Mouse (Mus musculus) liver, embryonic 15.5 days (tissue): ENCODE measurements around the gene Srsf10. TPM values are rescaled to one million over a fixed set of nuclear protein-coding genes. Genes with fewer than 3 reads are reported as not detected.
A peak's percentile ranks its signal among the peaks of the same experiment; 100 is the strongest.

Experiments used
- ATAC-seq: fragments of 200-750 bp; cut with Nextera tagmentation; 2 replicates; pipeline ENCODE4 v1.8.0; 2017; ENCODE audit warnings: moderate number of reproducible peaks, mild to moderate bottlenecking, moderate library complexity; ENCODE audit not compliant: insufficient read depth
- H3K27ac ChIP-seq: fragments of 300-500 bp; sonication (generic); replicated peaks from 2 replicates; pipeline ENCODE4 v1.5.1; 2015; ENCODE audit warnings: mild to moderate bottlenecking, inconsistent platforms
- H3K27me3 ChIP-seq: fragments of 300-500 bp; sonication (generic); 2 replicates; pipeline ENCODE4 v1.6.1; 2015; ENCODE audit warnings: mild to moderate bottlenecking, inconsistent platforms
- H3K36me3 ChIP-seq: fragments of 300-500 bp; sonication (generic); replicated peaks from 2 replicates; pipeline ENCODE4 v1.6.1; 2015; ENCODE audit warnings: moderate library complexity, mild to moderate bottlenecking, inconsistent platforms
- H3K4me1 ChIP-seq: fragments of 300-500 bp; sonication (generic); replicated peaks from 2 replicates; pipeline ENCODE4 v1.6.1; 2015; ENCODE audit warnings: inconsistent platforms
- H3K4me2 ChIP-seq: fragments of 300-500 bp; sonication (generic); 2 replicates; pipeline ENCODE4 v1.6.1; 2015; ENCODE audit warnings: moderate library complexity, mild to moderate bottlenecking, inconsistent platforms
- H3K4me3 ChIP-seq: fragments of 300-500 bp; sonication (generic); replicated peaks from 2 replicates; pipeline ENCODE4 v1.5.1; 2015; ENCODE audit warnings: mild to moderate bottlenecking, inconsistent platforms
- H3K9ac ChIP-seq: fragments of 300-500 bp; sonication (generic); 2 replicates; pipeline ENCODE4 v1.6.1; 2015; ENCODE audit warnings: moderate library complexity, mild to moderate bottlenecking, inconsistent platforms
- H3K9me3 ChIP-seq: fragments of 300-500 bp; sonication (generic); replicated peaks from 2 replicates; pipeline ENCODE4 v1.6.1; 2016; ENCODE audit warnings: inconsistent platforms
- WGBS: fragments of 180-500 bp; shearing (Covaris S2); methylation state at CpG from one replicate; pipeline ENCODE4 v1.1.7; 2015; ENCODE audit warnings: mixed read lengths; ENCODE audit not compliant: insufficient replicate concordance; 5-methylcytosine and 5-hydroxymethylcytosine counted together
- polyA plus RNA-seq: library from polyadenylated mRNA; unstranded; fragments of >200 nt; fragmentation: Nextera tagmentation; extraction: Ambion mirVana; gene quantifications from 2 replicates; pipeline ENCODE4 v1.2.1, GENCODE M21; 2015

The Srsf10 gene
- polyA plus RNA-seq, 1 experiment from 2014 or later = 90.0 TPM

DNA sequence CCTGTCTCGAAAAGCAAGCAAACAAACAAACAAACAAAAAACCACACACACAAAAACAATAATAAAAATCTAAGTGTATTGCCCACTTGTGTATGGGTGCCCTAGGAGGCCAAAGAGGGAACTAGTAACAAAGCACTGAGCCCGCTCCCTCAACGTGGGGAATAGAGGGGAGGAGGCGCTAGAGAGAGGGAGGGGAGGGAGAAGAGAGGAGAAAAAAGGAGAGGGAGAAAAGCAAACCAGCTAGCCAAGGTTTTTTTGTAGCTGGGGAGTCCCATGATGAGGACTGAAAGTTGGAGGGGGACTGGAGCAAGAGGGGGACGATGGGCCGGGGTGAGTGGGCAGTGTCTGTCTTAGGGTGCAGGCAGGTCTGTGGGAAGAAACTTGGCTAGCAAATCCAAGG lies 467 bp upstream of the Srsf10 start:
- Histone ChIP-seq H3K9me3 (no peaks in the 10 kb centered on the region), H3K36me3 (peaks cover 18% of the 10 kb centered on the region), H3K27ac (peak overlapping the region; percentile 98), H3K4me1 (peaks cover 78% of the 10 kb centered on the region), H3K4me2 (peak overlapping the region; percentile 96), H3K4me3 (peak overlapping the region; percentile 80), H3K27me3 (no peaks in the 10 kb centered on the region), H3K9ac (peak overlapping the region; percentile 85)
- 4% methylated on average over 6 of the region's 6 CpGs for WGBS
- ATAC-seq = no peak

DNA sequence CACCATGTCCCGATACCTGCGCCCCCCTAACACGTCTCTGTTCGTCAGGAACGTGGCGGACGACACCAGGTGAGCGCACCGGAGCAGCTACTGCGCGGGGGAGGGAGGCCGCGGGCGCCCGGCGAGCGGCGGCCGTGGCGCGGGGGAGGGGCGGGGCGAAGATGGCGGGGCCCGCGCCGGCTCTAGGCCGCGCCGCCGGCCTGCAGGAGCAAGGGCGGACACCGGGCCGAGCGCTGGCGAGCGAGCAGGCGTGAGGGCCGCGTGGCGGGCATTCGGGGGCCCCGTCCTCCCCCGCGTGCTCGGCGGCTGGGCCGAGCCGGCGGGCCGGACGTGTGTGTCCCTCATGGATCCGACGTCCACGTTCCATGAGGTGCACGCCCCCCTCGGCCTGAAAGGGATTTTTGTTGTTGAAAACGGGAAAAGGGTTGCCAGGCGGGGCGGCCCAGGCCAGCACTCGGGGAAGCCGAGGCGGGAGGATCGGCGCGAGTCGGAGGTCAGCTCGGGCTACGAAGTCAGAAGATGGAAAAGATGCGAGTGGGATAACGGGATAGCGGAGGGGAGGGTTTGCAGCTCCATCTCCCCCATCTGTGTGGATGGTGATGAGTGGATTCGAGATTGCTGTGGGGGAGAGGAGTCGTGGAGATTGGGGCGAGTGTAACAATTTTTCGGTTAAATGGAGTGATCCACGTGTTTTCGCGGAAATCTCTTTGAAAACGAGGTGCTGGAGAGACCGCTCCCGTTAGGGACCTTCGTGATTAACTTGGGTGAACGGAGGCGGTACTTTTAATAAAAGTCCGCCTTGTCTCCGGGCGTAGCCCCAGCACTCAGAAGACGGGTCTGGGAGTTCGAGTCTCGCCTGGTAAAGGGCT lies 910 bp downstream of the Srsf10 start:
- Histone ChIP-seq H3K4me3 (peak overlapping the region; percentile 80), H3K9me3 (no peaks in the 10 kb centered on the region), H3K9ac (peak overlapping the region; percentile 85), H3K27me3 (no peaks in the 10 kb centered on the region), H3K4me1 (peaks cover 69% of the 10 kb centered on the region), H3K27ac (peak overlapping the region; percentile 98), H3K36me3 (peaks cover 30% of the 10 kb centered on the region), H3K4me2 (peak overlapping the region; percentile 96)
- WGBS = under 1% methylated on average over 81 of the region's 91 CpGs
- ATAC-seq = peak; percentile 73

DNA sequence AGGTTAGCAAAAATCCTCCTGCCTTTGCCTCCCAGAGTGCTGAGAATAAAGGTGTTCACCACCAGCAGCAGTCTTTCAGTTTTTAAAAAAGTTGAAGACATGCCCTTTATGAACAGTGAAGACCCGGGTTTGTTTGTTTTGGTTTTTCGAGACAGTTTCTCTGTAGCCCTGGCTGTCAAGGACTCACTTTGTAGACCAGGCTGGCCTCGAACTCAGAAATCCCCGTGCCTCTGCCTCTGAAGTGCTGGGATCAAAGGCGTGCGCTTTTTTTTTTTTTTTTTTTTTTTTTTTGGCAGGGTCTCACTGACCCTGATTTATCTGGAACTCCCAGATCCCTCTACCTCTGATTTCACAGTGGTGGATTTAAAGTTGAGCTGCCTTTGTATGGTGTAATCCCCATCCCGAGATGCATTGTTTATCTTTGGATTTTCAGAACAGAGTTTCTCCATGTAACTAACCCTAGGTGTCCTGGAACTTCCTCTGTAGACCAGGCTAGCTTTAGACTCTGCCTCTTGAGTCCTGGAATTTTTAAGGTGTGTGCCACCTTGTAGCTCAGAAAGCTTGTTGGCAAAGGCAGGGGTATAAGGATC lies 2.1 kb downstream of the Srsf10 start:
- H3K9ac ChIP-seq = peak overlapping the region; percentile 85
- peak overlapping the region; percentile 80 for H3K4me3 ChIP-seq
- peak overlapping the region; percentile 4; the same call in 1 of the 2 replicates for H3K27ac ChIP-seq
- peaks cover 58% of the 10 kb centered on the region for H3K4me1 ChIP-seq
- H3K36me3 ChIP-seq = peaks cover 42% of the 10 kb centered on the region
- peak overlapping the region; percentile 96 for H3K4me2 ChIP-seq
- no peaks in the 10 kb centered on the region for H3K27me3 ChIP-seq
- no peaks in the 10 kb centered on the region for H3K9me3 ChIP-seq
- no peak for ATAC-seq
- 13% methylated on average over 7 of the region's 7 CpGs for WGBS

DNA sequence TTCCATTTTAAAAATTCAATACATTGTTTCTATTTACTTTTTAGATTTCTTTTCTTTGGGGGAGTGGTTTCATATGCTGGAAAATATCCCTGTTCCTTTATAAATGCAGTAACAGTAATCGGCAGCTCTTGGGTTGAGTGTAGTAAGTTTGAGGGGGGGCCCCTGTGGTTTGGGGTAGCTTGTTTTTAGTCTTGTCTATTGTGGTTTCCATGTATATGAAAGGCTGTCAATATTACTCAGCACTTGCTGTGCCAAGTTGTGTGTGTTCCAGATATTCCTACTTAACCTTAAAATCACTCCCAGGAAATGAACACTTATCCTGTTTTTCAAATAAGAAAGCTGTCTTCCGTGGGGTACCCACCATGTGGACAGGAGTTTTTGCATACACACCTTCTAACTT lies 13.4 kb downstream of the Srsf10 start:
- peaks cover 58% of the 10 kb centered on the region for H3K36me3 ChIP-seq
- no peak for ATAC-seq
- H3K27ac ChIP-seq = peak overlapping the region; percentile 39
- no peak overlapping the region for H3K4me3 ChIP-seq
- H3K4me1 ChIP-seq = peaks cover 27% of the 10 kb centered on the region
- no peak overlapping the region for H3K9ac ChIP-seq
- no peak overlapping the region for H3K4me2 ChIP-seq
- 24% methylated on average over 2 of the region's 2 CpGs for WGBS
- H3K27me3 ChIP-seq = no peaks in the 10 kb centered on the region
- no peaks in the 10 kb centered on the region for H3K9me3 ChIP-seq

DNA sequence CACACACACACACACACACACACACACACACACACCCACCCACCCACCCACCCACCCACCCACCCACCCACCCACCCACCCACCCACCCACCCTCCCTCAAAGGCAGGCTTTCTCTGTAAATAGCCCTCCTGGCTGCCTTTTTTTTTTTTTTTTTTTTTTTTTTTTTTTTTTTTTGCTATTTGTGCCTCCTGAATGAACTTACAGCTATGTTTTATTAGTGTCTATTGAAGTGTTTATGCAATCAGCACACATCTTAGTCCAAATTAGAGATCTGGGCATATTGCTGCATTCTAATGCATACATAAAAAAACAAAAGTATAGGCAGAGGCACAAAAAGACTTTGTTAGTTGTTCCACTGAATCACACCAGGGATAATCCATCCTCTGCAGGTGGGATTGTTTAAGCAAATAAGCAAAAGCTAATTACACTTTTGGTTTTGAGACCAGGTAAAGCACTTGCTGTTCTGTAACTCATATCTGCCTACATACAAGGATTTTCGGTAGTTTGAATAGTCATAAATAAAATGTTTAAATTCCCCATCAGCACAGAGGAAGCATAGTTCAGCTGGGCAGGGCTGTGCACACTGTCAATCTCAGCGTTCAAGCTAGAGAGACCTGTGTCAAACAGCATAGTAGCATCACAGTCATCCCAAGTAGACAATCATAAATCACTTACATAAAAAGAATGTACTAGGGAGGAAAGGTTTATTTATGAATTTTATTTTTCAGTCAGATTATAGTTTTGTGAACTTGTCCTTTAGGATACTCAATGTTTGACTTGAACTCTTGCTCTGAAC lies 14.9 kb downstream of the Srsf10 start:
- Histone ChIP-seq H3K9ac (no peak overlapping the region), H3K9me3 (no peaks in the 10 kb centered on the region), H3K27me3 (no peaks in the 10 kb centered on the region), H3K4me3 (no peak overlapping the region), H3K27ac (no peak overlapping the region), H3K4me2 (peak overlapping the region; percentile 30), H3K36me3 (peaks cover 49% of the 10 kb centered on the region), H3K4me1 (peaks cover 41% of the 10 kb centered on the region)
- WGBS = 42% methylated on average over 2 of the region's 2 CpGs
- no peak for ATAC-seq

DNA sequence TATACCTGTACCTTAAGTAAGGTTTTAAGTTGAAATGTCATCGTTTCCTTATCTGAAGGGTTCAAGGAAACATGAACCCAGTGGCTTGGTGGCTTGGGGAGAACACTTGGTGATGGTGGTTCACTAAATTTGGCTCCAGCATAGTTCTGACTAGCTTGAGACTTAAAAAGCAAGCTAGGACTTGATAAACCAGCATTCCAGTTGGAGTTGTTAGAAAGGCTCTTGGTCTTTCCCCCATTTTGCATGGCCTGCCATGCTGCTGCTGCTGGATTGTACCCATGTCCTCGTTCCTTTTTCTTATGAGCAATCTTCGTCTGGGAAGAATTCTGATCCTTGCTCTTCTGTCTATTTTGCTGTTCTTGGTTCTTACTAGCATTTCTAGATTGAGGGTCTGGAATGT lies 16.5 kb downstream of the Srsf10 start:
- no peaks in the 10 kb centered on the region for H3K27me3 ChIP-seq
- peaks cover 57% of the 10 kb centered on the region for H3K4me1 ChIP-seq
- 39% methylated on average over 3 of the region's 3 CpGs for WGBS
- no peaks in the 10 kb centered on the region for H3K9me3 ChIP-seq
- H3K27ac ChIP-seq = peak overlapping the region; percentile 97
- H3K9ac ChIP-seq = 0 out of 2 replicates have a peak overlapping the region, but pooled peaks have one; percentile 90
- peaks cover 39% of the 10 kb centered on the region for H3K36me3 ChIP-seq
- ATAC-seq = no peak
- H3K4me2 ChIP-seq = peak overlapping the region; percentile 77
- H3K4me3 ChIP-seq = peak overlapping the region; percentile 82

DNA sequence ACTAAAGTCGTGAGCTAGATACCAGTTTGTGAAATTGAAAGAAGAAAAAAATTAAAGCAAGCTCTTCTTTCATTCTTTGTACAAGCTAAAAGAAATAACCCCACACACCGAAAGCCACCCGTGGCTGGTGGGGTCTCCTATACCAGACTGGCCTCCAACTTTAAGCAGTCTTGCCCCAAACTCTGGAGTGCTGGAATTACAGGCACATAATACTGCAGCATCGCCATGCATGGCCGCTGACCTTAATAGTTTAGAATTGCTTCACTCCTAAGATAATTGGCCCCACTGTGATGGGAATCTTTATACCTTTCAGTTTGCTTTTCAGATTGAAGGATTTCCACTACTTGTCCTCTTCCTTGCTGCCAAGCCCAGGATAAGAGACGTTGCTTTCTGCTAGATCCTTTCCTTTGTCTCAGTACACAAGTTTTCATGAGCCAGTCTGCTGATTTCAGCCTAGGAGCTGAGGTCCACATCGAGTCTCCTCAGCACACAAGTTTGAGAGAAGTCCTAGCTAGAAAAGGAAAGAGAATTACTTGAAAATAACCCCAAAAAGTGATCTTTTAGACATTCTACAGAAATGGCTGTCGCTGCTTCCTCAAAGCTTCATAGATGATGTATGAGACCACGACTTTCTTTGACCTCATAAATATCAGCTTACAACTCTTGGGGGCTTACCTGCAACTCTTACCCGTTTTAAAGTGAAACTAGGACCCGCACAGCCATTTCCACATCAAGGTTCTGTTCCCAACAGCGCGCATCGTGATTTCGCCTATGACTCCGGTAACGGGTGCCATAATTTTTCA lies 17.2 kb downstream of the Srsf10 start:
- H3K4me3 ChIP-seq = peak overlapping the region; percentile 82
- peaks cover 63% of the 10 kb centered on the region for H3K4me1 ChIP-seq
- WGBS = 7% methylated on average over 17 of the region's 17 CpGs
- peak overlapping the region; percentile 97 for H3K27ac ChIP-seq
- H3K9ac ChIP-seq = peak overlapping the region; percentile 90
- H3K9me3 ChIP-seq = no peaks in the 10 kb centered on the region
- no peak for ATAC-seq
- peak overlapping the region; percentile 77 for H3K4me2 ChIP-seq
- no peaks in the 10 kb centered on the region for H3K27me3 ChIP-seq
- H3K36me3 ChIP-seq = peaks cover 38% of the 10 kb centered on the region

DNA sequence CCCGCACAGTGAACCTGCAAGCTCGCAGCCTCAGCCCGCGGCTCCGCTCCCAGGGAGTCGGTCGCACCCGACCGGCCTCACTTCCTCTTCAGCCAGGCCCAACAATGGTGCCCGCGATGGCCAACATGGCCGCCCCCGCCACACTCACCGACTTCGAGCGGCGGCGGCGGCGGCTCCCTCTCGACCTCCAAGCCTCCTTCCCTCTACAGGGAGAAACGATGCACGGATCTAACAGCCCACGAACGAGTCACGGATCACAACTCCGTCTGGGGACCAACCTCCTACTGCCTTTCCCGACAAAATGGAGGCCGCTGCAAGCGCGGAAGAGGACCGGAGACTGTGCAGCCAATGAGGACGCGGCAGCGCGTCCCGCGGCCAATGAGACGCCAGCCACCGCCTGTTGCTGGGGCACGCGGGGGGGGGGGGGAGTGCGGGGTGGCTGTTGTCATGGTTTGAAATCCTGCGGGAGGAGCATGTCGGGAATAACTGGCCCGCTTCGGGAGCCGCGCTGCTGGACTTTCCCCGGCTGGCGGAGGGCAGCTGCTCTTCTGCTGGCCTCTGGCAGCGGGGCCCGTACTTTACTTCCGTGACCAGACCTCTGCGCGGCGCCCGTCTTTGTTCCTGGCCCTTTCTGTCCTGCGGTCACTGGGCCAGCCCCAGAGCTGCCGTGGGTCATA lies 18.1 kb downstream of the Srsf10 start, which contains the start of gene Pnrc2:
TSS of gene Pnrc2 (minus strand) at position 325 of the 677 bp plus-strand sequence.
- H3K9ac ChIP-seq = peak within 1 kb of the TSS; percentile 90
- peak within 1 kb of the TSS; percentile 97 for H3K27ac ChIP-seq
- H3K9me3 ChIP-seq = no peaks in the 10 kb centered on the region
- H3K4me2 ChIP-seq = peak within 1 kb of the TSS; percentile 92
- peaks cover 65% of the 10 kb centered on the region for H3K4me1 ChIP-seq
- under 1% methylated on average over 55 of the region's 60 CpGs for WGBS
- no peaks in the 10 kb centered on the region for H3K27me3 ChIP-seq
- ATAC-seq = peak; percentile 94
- peak within 1 kb of the TSS; percentile 82 for H3K4me3 ChIP-seq
- H3K36me3 ChIP-seq = peaks cover 38% of the 10 kb centered on the region

DNA sequence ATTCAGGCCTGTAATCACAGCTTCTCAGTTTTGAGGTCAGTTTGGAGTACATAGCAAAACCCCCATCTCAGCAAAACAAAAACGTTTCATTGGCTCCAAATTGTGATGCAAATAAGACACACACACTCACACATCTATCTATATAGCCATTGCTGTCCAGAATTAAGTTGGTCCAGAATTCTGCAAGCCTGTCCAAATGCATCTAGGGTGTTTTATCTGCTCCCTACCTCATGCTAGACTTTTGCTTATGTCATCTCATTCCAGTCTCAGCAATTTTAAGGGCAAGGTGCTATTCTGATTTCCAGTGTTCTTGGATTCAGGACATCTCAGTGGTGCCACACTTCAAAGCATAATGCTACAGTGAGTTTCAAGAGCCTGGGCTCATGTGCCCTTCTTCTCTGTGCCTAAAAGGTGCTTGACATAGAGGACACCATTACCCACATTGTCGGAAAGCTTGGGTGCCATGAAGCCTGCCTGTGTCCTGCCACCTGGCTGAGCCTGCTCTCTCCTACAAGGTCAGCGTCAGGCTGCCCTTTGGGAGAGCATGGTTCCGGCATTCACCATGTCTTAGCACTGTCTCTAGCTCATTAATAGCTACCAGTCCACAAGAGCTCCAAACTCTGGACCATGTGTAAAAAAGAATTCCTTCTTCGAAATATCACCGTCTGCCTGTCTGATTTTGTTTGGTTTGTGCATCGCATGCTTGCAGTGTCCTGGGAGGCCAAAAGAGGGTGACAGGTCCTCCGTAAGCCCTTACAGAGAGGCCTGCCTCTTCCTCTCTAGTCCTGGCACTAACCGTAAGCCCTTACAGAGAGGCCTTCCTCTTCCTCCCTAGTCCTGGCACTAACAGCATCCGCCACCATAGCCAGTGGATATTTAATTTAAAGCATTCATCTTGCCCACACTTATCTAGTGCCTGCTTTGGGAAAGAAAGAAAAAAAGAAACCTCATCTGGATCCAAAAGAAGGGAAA lies 19.3 kb downstream of the Srsf10 start:
- Histone ChIP-seq H3K4me3 (peak overlapping the region; percentile 82), H3K4me2 (peak overlapping the region; percentile 92), H3K4me1 (peaks cover 58% of the 10 kb centered on the region), H3K36me3 (peaks cover 26% of the 10 kb centered on the region), H3K27ac (peak overlapping the region; percentile 97), H3K9me3 (no peaks in the 10 kb centered on the region), H3K27me3 (no peaks in the 10 kb centered on the region), H3K9ac (peak overlapping the region; percentile 90)
- WGBS = 64% methylated on average over 10 of the region's 10 CpGs
- ATAC-seq = no peak
